Mouse (Mus musculus) Patski (cell line): ENCODE measurements at regions not wholly inside any gene's neighbourhood (a gene's known extent, or its start where the extent isn't known, plus 50 kb on each side); places are given as distances from the start of the nearest gene placed in this dataset.

Experiments used
- ATAC-seq: fragments of 100-300 bp; one replicate; pipeline ENCODE4 v1.8.0; 2021
- CTCF ChIA-PET: fragments of 350-600 bp; sonication (Branson Sonifier 250); formaldehyde crosslinking; loops from one replicate; lab custom pipeline; 2022; ENCODE audit warnings: inconsistent platforms; lab: Charles Lee
- POLR2A ChIA-PET: fragments of 350-600 bp; sonication (Branson Sonifier 250); formaldehyde crosslinking; loops from one replicate; lab custom pipeline; 2022; ENCODE audit warnings: antibody characterized with exemption, inconsistent platforms; lab: Charles Lee
- DNase-seq: peaks from one replicate; pipeline ENCODE4 v3.0.0-alpha.2; 2011; ENCODE audit warnings: low read depth, low spot score
- H3K27me3 ChIP-seq: fragments of 371-371 bp; one replicate; pipeline ENCODE4 v1.5.1; 2021
- CTCF ChIP-seq: fragments of 100-300 bp; IDR thresholded peaks from one replicate; pipeline ENCODE4 v1.5.1; 2021
- in situ Hi-C: fragments of 300-500 bp; cut with MboI; formaldehyde crosslinking; loops from 3 replicates; pipeline ENCODE4 v1.11.1; 2018; ENCODE audit warnings: low pct_unique_long_range_greater_than_20kb, mixed read lengths

DNA sequence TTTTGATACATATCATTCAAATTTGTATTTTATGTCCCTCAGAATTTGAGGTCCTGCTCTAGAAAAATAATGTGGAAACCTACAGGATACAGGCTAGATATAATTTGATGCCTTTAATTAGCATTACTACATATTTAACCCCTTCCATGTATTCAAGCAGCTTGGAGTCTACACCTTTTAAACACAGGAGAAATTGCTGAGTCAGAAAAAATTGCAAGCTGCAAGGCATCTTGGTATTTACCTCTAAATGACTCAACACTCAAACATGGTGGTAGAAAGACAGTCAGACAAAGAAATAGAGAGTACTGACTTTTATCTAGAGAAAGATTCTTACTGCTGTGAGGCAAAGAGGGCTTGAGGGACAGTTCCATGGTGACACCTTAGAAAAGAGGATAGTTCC is 565.4 kb upstream of the Adgra3 start:
- ChIA-PET POLR2A (no interaction called here), CTCF (interaction anchor here (1.0 to 1.1 kb wide), 3 partner anchors 8 to 110 kb away, joined by 3 to 4 read pairs (median 3); no protein-coding TSS in a partner anchor)
- ATAC-seq = no peak
- in situ Hi-C loops = no loop called here
- TF ChIP-seq CTCF = no peak
- DNase-seq = no peak
- H3K27me3 ChIP-seq = no peaks in the 10 kb centered on the region
